Mouse (Mus musculus) stomach, postnatal 0 days (tissue): ENCODE results near the gene Tmem104.

Source experiments
- CTCF ChIP-seq: IDR thresholded peaks from 2 replicates; pipeline ENCODE4 v1.5.1; 2016; ENCODE audit warnings: antibody characterized with exemption, low read depth, mild to moderate bottlenecking, moderate library complexity
- EP300 ChIP-seq: optimal IDR thresholded peaks from 2 replicates; pipeline ENCODE3; 2016; ENCODE audit warnings: antibody characterized with exemption

- TF ChIP-seq EP300, result no peak
- TF ChIP-seq CTCF, result no peak
Observed at GRCm38 (mm10) chr11:115147813-115148212, 39.5 kb upstream of the Tmem104 start.
